Mouse (Mus musculus): ENCODE results near the gene Skap2. TPM values are rescaled to one million over a fixed set of nuclear protein-coding genes. Genes with fewer than 3 reads are reported as not detected.

The Skap2 gene
- total RNA-seq, 2 experiments from 2014 or later: 1.9 to 4.0 TPM

DNA sequence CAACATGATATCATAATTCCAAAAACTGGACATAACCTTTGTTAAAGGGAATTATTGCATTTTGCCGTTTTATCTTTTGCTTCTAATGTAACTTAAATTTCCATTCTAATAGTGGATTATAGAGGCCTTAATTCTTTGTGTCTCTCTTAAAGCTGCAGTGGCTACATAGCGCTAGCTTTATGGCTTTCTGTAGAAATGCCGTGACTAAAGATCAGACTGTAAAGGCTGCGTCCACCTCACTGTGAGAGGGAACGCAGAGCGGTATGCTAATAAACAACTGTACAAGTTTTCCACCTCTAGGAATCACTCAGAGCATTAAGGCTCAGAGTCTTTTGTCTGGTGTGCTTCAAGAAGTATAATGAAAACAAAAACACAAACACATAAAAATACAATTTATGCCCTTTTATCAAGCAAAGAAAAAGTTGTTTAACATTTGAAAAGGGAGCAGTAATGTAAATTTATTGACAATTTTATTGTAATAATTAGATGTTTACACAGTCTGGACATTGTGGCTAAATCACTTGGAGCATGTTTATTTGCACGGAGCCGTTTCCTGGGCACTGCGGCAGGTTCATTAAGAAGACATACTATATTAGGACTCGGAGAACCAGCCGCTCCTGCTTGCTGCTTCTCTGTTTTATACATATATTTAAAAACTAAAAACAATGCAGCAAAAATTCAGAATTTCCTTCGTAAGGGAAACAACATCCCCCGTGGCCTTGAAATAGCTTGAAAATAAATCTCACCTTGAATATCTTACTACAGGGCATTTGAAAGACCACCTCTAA lies 162.1 kb downstream of the Skap2 start:
- no peak for TF ChIP-seq CTCF (IDR thresholded peaks at IDR 0.05)
- H3K27ac ChIP-seq: no peak overlapping the region
- no peak for DNase-seq
- H3K4me3 ChIP-seq: no peak overlapping the region
- intact Hi-C loops (cut with DNase I): no loop called here

DNA sequence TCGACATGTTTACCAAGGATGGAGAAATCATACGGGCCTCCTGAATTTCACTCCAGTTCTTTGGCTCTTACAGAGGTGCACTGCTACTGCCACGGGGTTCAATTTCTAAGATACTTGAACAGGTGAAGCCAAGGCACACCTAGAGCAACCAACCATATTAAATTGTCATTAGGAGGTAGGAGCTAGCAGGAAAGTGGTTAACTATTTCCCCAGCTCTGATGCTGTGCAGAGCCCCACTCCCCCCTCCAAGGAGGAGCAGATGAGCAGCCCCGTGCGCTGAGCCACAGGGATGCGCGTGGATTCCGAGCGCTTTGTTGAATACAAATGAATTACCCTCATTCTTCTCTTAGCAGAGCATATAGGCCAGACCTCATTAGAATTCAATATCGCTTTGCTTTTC lies 162.8 kb downstream of the Skap2 start:
- intact Hi-C loops (cut with DNase I): no loop called here
- Histone ChIP-seq H3K27ac (no peak overlapping the region), H3K4me3 (no peak overlapping the region)
- TF ChIP-seq CTCF (IDR thresholded peaks at IDR 0.05): no peak
- no peak for DNase-seq

DNA sequence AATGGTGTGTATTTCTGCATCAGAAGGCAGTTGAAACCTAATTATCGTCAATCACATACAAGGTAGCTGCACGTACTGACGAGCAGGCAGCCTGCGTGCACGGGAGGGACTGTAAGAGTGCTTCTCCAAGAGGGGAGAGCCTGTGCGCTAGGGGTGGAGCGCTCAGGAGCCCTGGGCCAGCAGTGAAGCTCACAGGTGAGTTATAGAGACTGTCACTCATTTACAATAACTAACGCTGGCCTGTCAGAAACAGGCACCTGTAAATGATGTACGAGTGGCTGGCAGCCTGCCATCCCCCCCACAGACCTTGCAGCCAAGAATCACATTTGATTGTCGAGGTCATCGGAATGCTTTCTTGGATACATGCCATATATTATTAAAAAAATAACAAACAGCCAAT lies 168.2 kb downstream of the Skap2 start:
- no peak for TF ChIP-seq CTCF (IDR thresholded peaks at IDR 0.05)
- H3K4me3 ChIP-seq: no peak overlapping the region
- no peak for DNase-seq
- no peak overlapping the region for H3K27ac ChIP-seq
- intact Hi-C loops (cut with DNase I): no loop called here

DNA sequence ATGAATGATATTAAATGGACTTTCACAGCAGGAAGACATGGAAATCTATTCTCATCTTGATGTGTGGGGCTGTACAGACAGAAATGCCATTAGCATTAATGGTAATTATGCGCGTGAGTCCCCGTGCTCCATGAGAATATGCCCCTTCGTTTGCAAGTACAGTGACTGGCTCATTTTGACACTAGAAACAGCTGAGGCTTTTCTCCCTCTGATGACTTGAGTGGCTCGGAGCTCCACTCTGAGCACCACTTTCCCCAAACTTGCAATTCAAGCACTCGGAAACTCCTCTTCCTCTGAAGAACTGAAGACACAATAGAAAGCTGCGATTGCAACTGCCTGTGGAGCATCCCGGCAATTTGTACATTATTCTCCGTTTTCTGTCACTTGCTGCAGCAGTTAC lies 169.3 kb downstream of the Skap2 start:
- intact Hi-C loops (cut with DNase I): loop anchor here (1.0 kb wide), 1 partner anchor 19 kb away; no protein-coding TSS in a partner anchor
- Histone ChIP-seq H3K27ac (no peak overlapping the region), H3K4me3 (no peak overlapping the region)
- no peak for TF ChIP-seq CTCF (IDR thresholded peaks at IDR 0.05)
- DNase-seq: no peak

DNA sequence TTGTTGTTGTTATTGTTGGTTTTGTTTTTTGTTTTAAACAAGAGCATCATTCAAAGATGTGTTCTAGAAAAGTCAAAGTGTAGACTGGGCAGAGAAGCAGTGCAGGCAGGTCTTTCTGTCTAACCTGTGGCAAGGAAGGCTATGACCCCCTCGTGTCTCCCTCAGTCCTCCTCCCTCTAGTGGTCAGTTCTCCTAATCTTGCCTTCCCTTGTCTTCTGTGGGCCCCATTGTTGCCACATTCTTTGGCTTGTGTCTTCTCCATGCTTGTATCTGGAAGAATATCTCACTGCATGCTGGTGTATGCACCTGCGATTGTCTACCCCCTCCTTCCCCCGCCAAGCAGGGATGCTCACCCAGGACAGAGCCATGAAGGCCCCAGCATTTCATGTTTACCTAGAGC lies 174.2 kb downstream of the Skap2 start:
- intact Hi-C loops (cut with DNase I): no loop called here
- DNase-seq: no peak
- peak; percentile 7; the same call in 1 of the 2 replicates for TF ChIP-seq CTCF (IDR thresholded peaks at IDR 0.05)
- no peak overlapping the region for H3K4me3 ChIP-seq
- no peak overlapping the region for H3K27ac ChIP-seq

DNA sequence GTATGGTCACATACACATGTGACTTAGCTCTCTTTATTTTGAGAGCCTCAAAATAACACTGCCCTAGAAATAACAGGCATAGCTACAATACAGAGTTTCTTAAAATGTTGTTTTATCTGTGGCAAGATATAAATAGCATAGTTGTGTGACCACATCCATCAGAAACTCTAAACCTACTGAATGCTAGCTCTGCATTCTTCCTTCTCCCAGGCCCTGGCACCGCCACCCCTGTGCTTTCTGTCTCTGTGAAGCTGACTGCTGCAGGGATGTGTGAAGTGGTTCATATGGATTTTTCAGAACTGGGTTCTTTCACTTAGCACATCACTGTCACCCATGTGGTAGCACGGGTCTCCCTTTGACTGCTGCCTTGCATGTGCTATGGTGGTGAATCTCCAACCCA lies 179.0 kb downstream of the Skap2 start:
- no peak for TF ChIP-seq CTCF (IDR thresholded peaks at IDR 0.05)
- Histone ChIP-seq H3K27ac (no peak overlapping the region), H3K4me3 (no peak overlapping the region)
- DNase-seq: no peak
- intact Hi-C loops (cut with DNase I): no loop called here

DNA sequence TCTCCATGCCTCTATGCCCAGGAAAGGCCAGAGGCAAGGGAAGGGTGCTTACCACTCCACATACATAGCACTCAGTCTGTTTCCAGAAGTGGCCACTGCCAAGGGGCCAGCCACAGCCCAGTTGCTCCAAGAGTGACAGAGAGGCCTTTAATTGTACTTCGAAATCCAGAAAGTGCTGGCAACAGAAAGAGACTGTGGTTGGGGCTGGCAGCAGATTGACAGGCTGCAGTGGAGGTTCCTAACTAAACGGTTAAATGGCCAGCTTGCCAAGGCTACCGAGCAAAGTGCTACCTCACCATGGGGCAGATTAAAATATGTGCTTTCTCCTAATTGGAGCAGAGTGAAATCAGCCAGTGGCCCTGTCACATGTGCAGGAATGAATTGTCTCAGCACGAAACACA lies 186.7 kb downstream of the Skap2 start:
- DNase-seq: no peak
- Histone ChIP-seq H3K4me3 (no peak overlapping the region), H3K27ac (no peak overlapping the region)
- no peak for TF ChIP-seq CTCF (IDR thresholded peaks at IDR 0.05)
- intact Hi-C loops (cut with DNase I): no loop called here

DNA sequence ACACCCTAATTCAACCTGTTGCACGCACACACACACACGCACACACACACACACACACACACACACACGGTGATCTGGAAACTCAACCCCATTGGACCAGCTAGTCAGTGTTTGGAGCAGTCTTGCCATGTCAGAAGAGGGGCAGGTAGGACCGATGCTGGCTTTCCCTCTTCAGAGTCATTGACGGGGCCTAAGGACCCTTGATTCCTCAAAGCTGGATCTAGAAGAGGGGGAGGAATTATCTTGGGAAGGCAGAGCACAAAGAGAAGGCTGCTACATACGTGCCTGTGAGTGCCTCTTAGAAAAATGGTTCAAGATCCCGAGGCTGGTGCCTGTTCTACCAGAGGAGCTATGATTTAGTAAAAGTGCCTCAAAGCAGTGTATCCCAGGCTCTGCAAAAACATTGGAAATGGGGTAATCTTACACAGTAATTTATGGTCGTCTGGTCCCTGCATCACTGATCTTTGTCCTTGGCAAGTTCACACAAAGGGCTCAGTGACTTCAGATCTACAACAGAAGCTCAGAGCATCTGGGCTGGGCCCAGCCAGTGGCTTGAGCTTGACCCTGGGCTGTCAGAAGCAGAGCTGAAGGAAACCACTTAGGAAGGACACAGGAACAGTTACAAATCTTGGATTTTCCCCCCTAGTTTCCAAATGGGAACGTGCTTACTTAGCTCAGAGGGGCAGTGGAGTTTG lies 188.1 kb downstream of the Skap2 start:
- intact Hi-C loops (cut with DNase I): loop anchor here (1.0 kb wide), 1 partner anchor 19 kb away; no protein-coding TSS in a partner anchor
- H3K27ac ChIP-seq: no peak overlapping the region
- DNase-seq: no peak
- no peak overlapping the region for H3K4me3 ChIP-seq
- no peak for TF ChIP-seq CTCF (IDR thresholded peaks at IDR 0.05)

DNA sequence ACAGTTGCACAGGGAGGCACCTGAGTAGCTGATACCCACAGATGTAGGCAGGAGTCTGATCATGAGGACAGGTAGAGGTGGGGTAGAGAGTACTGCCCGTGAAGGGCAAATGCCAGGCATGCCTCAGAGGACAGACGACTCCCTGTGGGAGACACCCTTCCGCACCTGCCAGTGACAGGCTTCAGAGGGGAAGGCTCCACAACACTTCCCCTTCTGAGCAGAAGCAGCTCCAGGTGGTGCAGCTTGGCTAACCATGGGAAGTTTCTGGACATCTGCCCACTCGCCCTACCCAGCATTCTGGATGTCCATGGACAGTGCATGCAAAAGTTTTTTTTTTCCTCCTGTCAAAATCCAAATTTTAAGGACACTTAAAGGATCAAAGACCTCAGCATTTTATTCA lies 190.3 kb downstream of the Skap2 start:
- Histone ChIP-seq H3K4me3 (no peak overlapping the region), H3K27ac (no peak overlapping the region)
- no peak for DNase-seq
- no peak for TF ChIP-seq CTCF (IDR thresholded peaks at IDR 0.05)
- intact Hi-C loops (cut with DNase I): no loop called here

DNA sequence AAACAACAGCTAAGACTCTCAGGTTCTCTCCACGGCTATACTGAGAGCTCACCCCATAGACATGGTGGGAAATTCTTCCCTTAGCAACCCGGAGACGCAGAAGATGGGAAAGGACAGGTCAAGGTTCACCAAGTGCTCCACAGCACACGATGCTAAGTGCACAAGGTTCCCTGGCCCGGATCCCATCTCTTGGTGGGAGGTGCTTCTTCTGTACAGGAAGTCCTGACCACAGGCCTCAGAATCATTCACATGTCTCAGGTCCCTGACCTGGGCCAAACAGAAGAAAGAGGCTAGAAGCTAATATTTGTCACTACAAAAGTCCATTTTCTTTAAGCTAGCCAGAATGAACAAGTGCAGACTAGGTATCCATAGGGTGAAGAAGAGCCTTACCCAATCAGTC lies 191.5 kb downstream of the Skap2 start:
- no peak for DNase-seq
- no peak overlapping the region for H3K4me3 ChIP-seq
- no peak overlapping the region for H3K27ac ChIP-seq
- TF ChIP-seq CTCF (IDR thresholded peaks at IDR 0.05): no peak
- intact Hi-C loops (cut with DNase I): no loop called here

DNA sequence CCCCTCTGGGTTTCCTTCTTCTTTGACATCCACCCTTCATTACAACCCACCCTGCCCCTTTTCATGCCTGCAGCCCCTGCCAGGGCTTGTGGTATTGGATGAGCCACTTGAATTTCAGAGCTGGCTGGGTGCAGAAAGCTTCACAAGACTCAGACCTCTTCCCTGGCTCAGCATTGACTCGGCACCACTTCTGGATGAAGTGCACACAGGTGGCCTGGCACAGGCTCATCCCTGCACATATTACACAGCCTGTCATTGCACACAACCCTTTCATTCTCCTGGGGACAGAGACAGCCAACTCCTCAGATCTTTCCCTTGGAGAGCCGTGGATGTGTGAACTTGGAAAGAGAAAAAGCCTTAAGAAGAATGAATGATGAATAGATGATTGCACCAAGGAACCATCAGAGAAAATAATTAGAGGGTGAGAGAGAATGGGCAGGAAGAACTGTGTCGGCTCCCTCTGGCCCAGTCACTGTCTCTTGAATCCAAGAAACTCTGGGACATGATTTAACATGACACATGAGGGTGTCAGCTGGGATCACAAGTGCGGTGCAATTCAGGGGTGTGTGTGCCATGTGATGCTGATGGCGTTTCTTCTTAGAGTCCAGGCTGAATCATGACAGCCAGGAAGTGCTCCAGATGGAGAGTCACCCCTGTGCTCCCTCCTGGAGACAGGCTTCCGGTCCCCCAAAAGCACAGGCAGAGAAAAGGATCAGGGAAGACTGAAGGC lies 195.3 kb downstream of the Skap2 start:
- TF ChIP-seq CTCF (IDR thresholded peaks at IDR 0.05): no peak
- DNase-seq: no peak
- intact Hi-C loops (cut with DNase I): no loop called here
- Histone ChIP-seq H3K27ac (no peak overlapping the region), H3K4me3 (no peak overlapping the region)

DNA sequence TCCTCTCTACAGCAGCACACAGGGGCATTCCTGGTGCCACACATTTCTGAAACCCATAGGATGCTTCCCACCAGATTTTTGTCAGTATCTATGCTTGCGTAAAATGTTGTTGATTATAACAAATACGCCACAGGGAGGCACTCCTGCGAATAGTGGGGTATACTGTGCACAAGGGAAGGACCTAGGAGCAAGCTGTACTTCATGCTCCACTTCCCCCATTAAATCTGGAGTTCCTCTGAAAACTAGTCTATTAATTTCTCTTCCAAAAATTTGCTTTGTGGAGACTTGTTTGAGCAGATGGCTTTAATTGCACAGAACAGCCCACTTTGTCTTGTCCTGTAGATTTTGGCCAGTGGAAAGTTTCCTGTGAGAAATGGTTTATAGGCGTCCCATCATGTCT lies 201.4 kb downstream of the Skap2 start:
- intact Hi-C loops (cut with DNase I): no loop called here
- H3K27ac ChIP-seq: no peak overlapping the region
- H3K4me3 ChIP-seq: no peak overlapping the region
- DNase-seq: no peak
- no peak for TF ChIP-seq CTCF (IDR thresholded peaks at IDR 0.05)

Data from gastrocnemius, adult 2 months (tissue).